Mouse (Mus musculus) layer of hippocampus, adult 9-11 months (tissue): ENCODE results near the gene Gm572.

Source experiments
- DNase-seq: peaks from one replicate; pipeline ENCODE4 v3.0.0; 2022

Gm572 gene

GRCm38 (mm10) chr4:148625756-148626622 lies 17.1 kb upstream of the Gm572 start:
- DNase-seq: no peak

GRCm38 (mm10) chr4:148626623-148627185 lies 16.4 kb upstream of the Gm572 start, which contains the start of gene Tardbp:
Gene Tardbp (minus strand): TSS chr4:148627019.
- DNase-seq: peak; percentile 94

- DNase-seq: no peak
These were observed 15.9 kb upstream of the Gm572 start for GRCm38 (mm10) chr4:148627246-148627645.

- no peak for DNase-seq
These were observed 11.0 kb upstream of the Gm572 start for GRCm38 (mm10) chr4:148632013-148632692.

- DNase-seq: no peak
These were observed 9.6 kb upstream of the Gm572 start for GRCm38 (mm10) chr4:148633395-148634061.

- no peak for DNase-seq
These were observed 7.8 kb upstream of the Gm572 start for GRCm38 (mm10) chr4:148635309-148635708.

GRCm38 (mm10) chr4:148638302-148638701 lies 4.8 kb upstream of the Gm572 start:
- DNase-seq: no peak

- DNase-seq: no peak
These were observed 3.7 kb upstream of the Gm572 start for GRCm38 (mm10) chr4:148639455-148639854.

GRCm38 (mm10) chr4:148641121-148641520 lies 2.0 kb upstream of the Gm572 start:
- no peak for DNase-seq

GRCm38 (mm10) chr4:148644157-148644511 lies 1.0 kb downstream of the Gm572 start:
- DNase-seq: no peak

- DNase-seq: no peak
These were observed 1.8 kb downstream of the Gm572 start for GRCm38 (mm10) chr4:148644926-148645325.

GRCm38 (mm10) chr4:148646616-148647015 lies 3.5 kb downstream of the Gm572 start:
- peak; percentile 30 for DNase-seq

GRCm38 (mm10) chr4:148649309-148649708 lies 6.2 kb downstream of the Gm572 start:
- no peak for DNase-seq

- DNase-seq: no peak
These were observed 7.9 kb downstream of the Gm572 start for GRCm38 (mm10) chr4:148651045-148651444.

- DNase-seq: peak; percentile 32
These were observed 11.7 kb downstream of the Gm572 start for GRCm38 (mm10) chr4:148654701-148655398.

- no peak for DNase-seq
These were observed 13.7 kb downstream of the Gm572 start for GRCm38 (mm10) chr4:148656691-148657258.

GRCm38 (mm10) chr4:148657776-148658175 lies 14.7 kb downstream of the Gm572 start:
- no peak for DNase-seq

GRCm38 (mm10) chr4:148660174-148660573 lies 17.1 kb downstream of the Gm572 start:
- DNase-seq: no peak

- peak; percentile 34 for DNase-seq
These were observed 19.2 kb downstream of the Gm572 start for GRCm38 (mm10) chr4:148662168-148662965.

GRCm38 (mm10) chr4:148663326-148663725 lies 20.2 kb downstream of the Gm572 start:
- DNase-seq: no peak

- DNase-seq: no peak
These were observed 20.9 kb downstream of the Gm572 start for GRCm38 (mm10) chr4:148664021-148664420.
